Mouse (Mus musculus) regulatory T cell (primary cell): ENCODE results near the gene Astn1.

Experiments
- in situ Hi-C: fragments of 300-600 bp; cut with MboI, MseI; formaldehyde crosslinking; loops from one replicate; pipeline ENCODE4 v1.15.1; 2025; ENCODE audit warnings: high pct_unique_total_duplicates

Gene Astn1

DNA sequence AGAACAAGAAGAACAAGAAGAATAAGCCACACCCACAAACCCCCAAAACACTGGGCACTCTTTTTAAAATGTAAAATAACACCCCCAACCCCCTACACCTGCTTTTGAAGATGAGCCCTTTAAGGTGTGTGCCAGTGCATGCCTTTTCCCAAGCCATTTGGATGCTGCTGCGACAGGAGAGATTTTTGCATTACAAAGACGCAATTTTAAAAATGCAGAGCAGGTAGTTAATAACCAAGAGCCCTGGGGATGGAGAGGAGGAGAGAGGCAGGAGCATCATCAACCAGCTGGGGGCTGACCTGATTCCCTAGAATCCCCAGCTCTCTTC is at the start of gene Astn1:
TSS of gene Astn1 (plus strand) at position 310 of the 328 bp plus-strand sequence.
- in situ Hi-C loops, result no loop called here

- in situ Hi-C loops, result no loop called here
Observed at GRCm38 (mm10) chr1:158323325-158323724, 38.7 kb upstream of the Astn1 start.

GRCm38 (mm10) chr1:158328126-158328525 is 33.9 kb upstream of the Astn1 start:
- in situ Hi-C loops, result no loop called here

DNA sequence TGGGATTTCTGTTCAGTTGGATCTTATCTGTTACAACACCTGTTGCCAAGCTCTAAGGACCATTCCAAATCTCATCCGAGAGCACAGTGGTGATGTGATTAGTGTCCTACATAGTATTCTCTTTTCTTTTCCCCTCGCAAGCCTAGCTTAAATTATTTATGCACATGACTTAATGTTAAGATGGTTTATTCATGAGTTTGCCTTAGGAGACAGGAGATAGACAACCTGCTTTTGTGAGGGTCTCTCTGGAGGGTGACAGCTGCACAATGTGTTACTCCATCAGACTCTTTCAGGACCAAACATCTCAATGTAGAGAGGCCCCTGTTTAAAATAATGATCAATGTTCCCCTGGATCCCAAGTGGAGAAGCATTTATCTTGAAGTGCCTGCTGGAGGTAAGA is 33.2 kb upstream of the Astn1 start:
- in situ Hi-C loops, result no loop called here

GRCm38 (mm10) chr1:158343243-158343714 is 18.8 kb upstream of the Astn1 start:
- in situ Hi-C loops, result no loop called here

DNA sequence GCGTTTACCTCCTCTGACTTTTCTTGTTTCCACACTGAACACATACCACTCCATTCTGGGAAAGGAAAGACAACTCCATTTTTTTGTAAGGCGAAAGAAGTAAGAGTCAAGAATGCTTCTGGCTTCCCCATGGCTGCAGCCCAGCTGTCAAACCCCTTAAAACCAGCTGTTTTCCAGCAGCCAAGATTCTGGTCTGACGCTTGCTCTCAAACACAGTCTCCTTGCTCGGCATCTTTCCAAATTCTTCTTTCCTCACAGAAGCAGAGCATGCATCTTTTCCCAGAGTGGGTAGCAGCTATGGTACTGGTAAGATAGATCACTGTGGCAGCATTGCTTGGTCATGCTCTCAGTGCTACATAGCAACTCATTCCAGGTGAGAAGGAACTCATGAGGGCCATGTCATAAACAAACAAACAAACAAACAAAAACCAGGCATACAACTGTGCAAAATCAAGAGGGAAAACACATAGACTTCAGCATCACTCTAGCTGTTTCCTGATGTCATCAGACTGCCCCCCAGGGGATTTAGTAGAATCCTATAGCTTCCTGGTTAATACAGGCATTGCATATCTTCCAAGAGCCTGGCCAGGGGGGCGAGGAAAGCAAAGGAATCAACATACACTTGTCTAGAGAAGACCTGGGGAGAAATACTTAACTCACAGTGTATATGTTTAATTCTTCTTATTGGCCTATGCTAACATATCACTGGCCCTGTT is 8.3 kb upstream of the Astn1 start:
- in situ Hi-C loops, result loop anchor here (5.0 kb wide), 1 partner anchor 47 kb away; no protein-coding TSS in a partner anchor

DNA sequence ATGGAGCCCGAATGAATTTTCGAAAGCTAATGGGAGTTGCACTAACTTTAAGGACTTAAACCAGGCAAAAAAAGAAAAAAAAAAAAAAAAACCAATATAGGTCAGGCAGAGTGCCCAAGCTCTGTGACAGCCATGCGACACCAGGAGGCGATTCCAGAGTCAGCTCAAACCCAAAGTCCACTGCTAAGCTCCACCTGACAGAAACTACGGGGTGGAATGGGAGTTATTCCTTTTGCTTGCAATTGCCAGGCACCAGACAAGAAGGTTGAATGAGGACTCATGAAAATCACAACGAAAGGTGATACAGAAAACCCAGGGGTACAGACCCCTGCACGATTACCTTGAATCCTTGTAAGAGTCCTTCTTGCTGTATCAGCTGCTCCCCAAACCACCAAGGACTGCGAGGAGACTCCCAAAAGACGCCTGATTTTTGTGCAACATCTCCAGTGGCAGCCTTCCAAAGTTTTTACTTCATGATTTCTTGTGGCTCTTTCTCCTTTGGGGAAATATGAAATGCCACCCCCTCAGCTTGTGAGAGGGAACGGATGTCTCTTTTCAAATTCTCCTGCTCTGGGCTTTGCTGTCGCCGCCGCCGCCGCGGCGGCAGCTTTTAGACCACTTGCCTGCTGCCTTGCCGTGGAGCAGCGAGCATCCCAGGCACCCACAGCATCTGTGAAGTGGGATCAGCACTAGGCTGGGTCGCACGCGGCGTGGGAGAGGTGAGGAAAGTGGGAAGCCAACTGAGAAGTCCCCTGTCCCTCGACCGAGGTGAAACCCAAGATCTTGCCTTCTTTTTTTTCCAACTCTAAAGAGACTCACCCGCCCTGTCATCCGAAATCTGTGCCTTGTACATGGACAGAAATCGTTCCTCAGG is 6.7 kb upstream of the Astn1 start:
- in situ Hi-C loops, result no loop called here

GRCm38 (mm10) chr1:158356051-158356461 is 6.0 kb upstream of the Astn1 start, which contains the start of gene Brinp2:
Gene Brinp2 (minus strand): TSS chr1:158356326.
- in situ Hi-C loops, result no loop called here

DNA sequence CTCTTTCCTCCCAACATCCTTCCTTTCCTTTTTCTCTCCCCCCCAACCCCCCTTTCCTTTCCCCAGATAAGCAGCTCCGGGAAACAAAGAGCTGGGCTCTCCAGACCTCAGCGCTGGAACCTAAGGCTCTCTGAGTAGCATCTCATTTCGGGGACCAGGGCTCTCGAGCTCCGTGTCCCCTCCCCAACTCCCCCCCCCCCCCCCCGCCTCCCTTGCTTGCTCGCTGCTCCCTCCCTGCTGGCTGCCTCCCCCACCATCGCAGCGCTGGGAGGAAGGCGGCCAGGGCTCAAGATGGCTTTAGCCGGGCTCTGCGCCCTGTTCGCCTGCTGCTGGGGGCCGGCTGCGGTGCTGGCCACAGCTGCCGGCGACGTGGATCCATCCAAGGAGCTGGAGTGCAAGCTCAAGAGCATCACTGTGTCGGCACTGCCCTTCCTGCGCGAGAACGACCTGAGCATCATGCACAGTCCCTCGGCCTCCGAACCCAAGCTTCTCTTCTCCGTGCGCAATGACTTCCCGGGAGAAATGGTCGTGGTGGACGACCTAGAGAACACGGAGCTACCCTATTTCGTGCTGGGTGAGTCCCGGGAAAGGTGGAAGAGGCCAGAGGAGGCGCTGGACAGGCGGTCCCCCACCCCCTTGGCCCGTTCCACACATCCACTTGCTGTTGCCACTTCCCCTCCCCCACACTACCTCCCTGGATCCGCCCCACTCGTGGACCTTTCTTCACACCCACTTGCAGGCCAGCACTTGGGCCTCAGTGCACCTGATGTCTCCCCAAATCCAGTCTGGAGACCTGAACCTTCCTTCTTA is 424 bp downstream of the Astn1 start:
- in situ Hi-C loops, result no loop called here

- in situ Hi-C loops, result no loop called here
Observed at GRCm38 (mm10) chr1:158364461-158364860, 2.4 kb downstream of the Astn1 start.

DNA sequence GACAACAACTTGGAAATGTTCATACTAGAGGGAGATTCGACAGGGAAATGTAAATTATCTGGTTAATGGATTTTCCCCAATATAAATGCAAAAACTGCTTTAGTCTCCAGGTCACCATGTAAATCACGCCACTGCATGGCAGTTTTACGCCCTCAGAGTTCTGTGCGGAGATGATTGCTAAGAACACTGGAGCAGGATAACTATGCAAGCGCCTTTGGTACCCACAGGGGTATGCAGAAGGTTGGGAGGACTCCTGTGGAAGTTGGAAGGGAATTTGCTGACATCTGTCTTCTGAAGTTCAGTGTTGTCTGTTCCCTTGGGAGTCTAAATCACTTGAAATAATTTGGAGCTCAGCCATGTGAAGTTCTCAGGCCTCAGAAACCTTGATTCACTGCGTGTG is 20.2 kb downstream of the Astn1 start:
- in situ Hi-C loops, result no loop called here

- in situ Hi-C loops, result no loop called here
Observed at GRCm38 (mm10) chr1:158383210-158383609, 21.1 kb downstream of the Astn1 start.

DNA sequence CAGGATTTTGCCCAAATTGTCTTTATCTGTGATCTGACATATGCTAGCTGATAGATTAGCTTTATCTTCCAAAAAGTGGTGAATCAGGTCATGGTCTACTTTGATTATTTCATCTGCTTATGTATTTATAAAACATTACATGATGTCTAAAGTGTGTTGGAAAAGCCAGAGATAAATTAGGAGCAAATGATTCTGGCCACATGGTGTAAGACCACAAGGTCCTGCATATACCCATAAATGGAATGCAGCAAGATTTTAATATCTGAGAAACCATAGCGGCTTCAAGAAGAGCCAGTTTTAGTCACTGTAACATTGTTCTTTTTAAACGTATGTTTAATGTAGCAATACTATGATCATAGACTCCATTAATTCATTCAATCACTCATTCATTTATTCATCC is 23.2 kb downstream of the Astn1 start:
- in situ Hi-C loops, result no loop called here

DNA sequence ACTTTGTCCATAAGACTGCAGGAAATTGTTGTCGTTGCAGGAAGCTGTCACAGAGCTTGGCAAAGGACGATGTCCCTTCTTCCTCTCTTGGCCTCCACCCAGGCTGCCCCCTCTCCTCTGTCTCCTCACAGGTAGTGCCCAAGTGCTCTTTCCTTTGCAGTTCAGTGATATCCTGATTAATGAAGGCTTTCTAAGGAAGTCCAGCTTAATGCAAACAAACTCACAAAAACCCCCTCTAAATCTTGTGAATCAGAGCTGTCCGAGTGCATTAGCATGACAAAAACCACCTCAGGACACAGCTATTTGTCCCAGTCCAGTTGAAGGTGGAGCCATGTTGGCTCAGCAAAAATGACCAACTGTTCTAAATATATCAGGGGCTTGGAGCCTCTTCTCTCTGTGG is 24.7 kb downstream of the Astn1 start:
- in situ Hi-C loops, result no loop called here

GRCm38 (mm10) chr1:158388995-158389394 is 26.9 kb downstream of the Astn1 start:
- in situ Hi-C loops, result no loop called here

- in situ Hi-C loops, result no loop called here
Observed at GRCm38 (mm10) chr1:158390693-158391092, 28.6 kb downstream of the Astn1 start.

DNA sequence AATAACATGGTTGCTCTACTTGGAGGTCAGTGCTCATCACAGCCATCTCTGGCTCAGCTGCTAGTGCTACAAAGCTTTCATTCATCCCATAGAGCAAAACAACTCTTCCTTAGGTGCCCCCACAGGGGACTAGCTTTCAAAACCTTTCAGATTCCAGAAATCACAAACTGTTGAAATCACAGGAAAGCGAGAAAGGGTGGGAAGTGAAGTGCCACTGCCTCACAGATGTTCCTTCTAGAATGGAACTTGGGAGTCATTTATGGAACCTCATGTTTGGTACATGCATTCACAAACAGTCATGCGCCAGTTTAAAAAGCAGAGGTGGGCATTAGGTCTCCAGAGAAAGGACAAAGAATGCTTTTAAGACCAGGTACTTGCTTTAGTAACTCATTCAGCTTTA is 35.0 kb downstream of the Astn1 start:
- in situ Hi-C loops, result no loop called here

DNA sequence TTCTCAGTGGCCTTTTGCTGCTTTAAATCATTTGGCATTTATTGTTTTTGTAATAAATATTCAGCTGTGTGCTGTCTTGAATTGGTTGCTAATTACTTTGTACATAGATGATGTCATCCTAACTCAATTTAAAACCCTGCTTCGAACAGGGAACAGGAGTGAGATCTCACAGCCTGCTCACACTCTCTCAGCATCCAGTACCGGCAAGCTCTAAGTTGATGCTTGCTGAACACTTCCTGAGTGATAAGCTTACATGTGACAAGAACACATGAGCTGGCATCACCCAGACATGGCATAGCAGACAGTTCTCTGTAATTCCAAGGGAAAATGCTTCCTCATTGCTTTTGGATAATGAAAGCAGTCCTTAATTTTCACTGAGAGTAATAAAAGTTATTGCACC is 38.8 kb downstream of the Astn1 start:
- in situ Hi-C loops, result no loop called here

GRCm38 (mm10) chr1:158405899-158406769 is 44.1 kb downstream of the Astn1 start:
- in situ Hi-C loops, result no loop called here

- in situ Hi-C loops, result no loop called here
Observed at GRCm38 (mm10) chr1:158408124-158408523, 46.1 kb downstream of the Astn1 start.

DNA sequence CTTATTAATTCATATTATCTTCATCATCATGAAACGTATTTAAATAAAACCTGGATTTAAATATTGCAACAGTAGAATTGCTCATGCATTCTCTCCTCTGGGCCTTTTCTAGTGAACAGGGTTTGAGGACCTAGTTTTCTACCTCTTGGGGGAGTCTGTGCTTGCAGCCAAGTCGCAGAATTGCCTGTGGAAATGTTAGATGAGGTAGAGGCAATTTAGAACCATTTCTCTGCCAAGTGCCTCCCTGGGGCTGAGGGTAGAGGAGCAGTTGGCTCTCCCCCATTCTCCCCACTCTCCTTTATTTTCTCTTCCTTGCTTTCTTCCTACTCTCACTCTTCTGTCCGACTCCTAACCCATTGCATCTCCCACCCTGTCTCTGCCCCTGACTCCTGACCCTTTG is 49.1 kb downstream of the Astn1 start:
- in situ Hi-C loops, result no loop called here
